Mouse (Mus musculus) Patski (cell line): ENCODE data around the gene Gm42906. TPM values are rescaled to one million over a fixed set of nuclear protein-coding genes. Genes with fewer than 3 reads are reported as not detected.

ENCODE experiments used
- ATAC-seq: fragments of 100-300 bp; one replicate; pipeline ENCODE4 v1.8.0; 2021
- CTCF ChIA-PET: fragments of 350-600 bp; sonication (Branson Sonifier 250); formaldehyde crosslinking; loops from one replicate; lab custom pipeline; 2022; ENCODE audit warnings: inconsistent platforms; lab: Charles Lee
- POLR2A ChIA-PET: fragments of 350-600 bp; sonication (Branson Sonifier 250); formaldehyde crosslinking; loops from one replicate; lab custom pipeline; 2022; ENCODE audit warnings: antibody characterized with exemption, inconsistent platforms; lab: Charles Lee
- DNase-seq: peaks from one replicate; pipeline ENCODE4 v3.0.0-alpha.2; 2011; ENCODE audit warnings: low read depth, low spot score
- H3K27me3 ChIP-seq: fragments of 371-371 bp; one replicate; pipeline ENCODE4 v1.5.1; 2021
- CTCF ChIP-seq: fragments of 100-300 bp; IDR thresholded peaks from one replicate; pipeline ENCODE4 v1.5.1; 2021
- in situ Hi-C: fragments of 300-500 bp; cut with MboI; formaldehyde crosslinking; loops from 3 replicates; pipeline ENCODE4 v1.11.1; 2018; ENCODE audit warnings: low pct_unique_long_range_greater_than_20kb, mixed read lengths
- polyA plus RNA-seq: library from polyadenylated mRNA; unstranded; gene quantifications from one replicate; pipeline ENCODE4 v1.2.3, GENCODE M21; 2021

Gm42906 gene
- polyA plus RNA-seq, 1 experiment from 2014 or later = not detected

- DNase-seq (no peak), ATAC-seq (no peak)
- CTCF ChIA-PET = interaction anchor here (1.0 to 1.9 kb wide), 3 partner anchors 15 to 27 kb away, joined by 3 to 4 read pairs (median 3); no protein-coding TSS in a partner anchor
- POLR2A ChIA-PET = no interaction called here
- no peak for TF ChIP-seq CTCF
- in situ Hi-C loops = no loop called here
- no peaks in the 10 kb centered on the region for H3K27me3 ChIP-seq
Measured at GRCm38 (mm10) chr5:151399918-151400556, 27.9 kb downstream of the Gm42906 start.

- in situ Hi-C loops = no loop called here
- POLR2A ChIA-PET = no interaction called here
Measured at GRCm38 (mm10) chr5:151396119-151396518, 31.8 kb downstream of the Gm42906 start.

GRCm38 (mm10) chr5:151394690-151395089 lies 33.3 kb downstream of the Gm42906 start:
- no peak for TF ChIP-seq CTCF
- ChIA-PET CTCF (interaction anchor here (0.8 to 2.5 kb wide), 7 partner anchors 9 to 292 kb away, joined by 3 to 11 read pairs (median 4); no protein-coding TSS in a partner anchor), POLR2A (interaction anchor here (0.8 kb wide), 1 partner anchor 15 kb away, joined by 3 read pairs; no protein-coding TSS in a partner anchor)
- ATAC-seq (peak; percentile 16), DNase-seq (no peak)
- H3K27me3 ChIP-seq = no peaks in the 10 kb centered on the region
- in situ Hi-C loops = no loop called here

More at GRCm38 (mm10) chr5:151396119-151396518, 31.8 kb downstream of the Gm42906 start:
- ATAC-seq (no peak), DNase-seq (no peak)
- no peak for TF ChIP-seq CTCF
- CTCF ChIA-PET = interaction anchor here (0.8 kb wide), 1 partner anchor 254 kb away, joined by 3 read pairs; no protein-coding TSS in a partner anchor
- no peaks in the 10 kb centered on the region for H3K27me3 ChIP-seq

- CTCF ChIA-PET = interaction anchor here (0.9 to 2.5 kb wide), 6 partner anchors 10 to 293 kb away, joined by 3 to 11 read pairs (median 4); no protein-coding TSS in a partner anchor
- in situ Hi-C loops = no loop called here
- peak; percentile 80 for ATAC-seq
- H3K27me3 ChIP-seq = no peaks in the 10 kb centered on the region
- POLR2A ChIA-PET = interaction anchor here (0.8 kb wide), 1 partner anchor 16 kb away, joined by 3 read pairs; no protein-coding TSS in a partner anchor
- no peak for DNase-seq
- no peak for TF ChIP-seq CTCF
Measured at GRCm38 (mm10) chr5:151393821-151394662, 33.9 kb downstream of the Gm42906 start.

- ChIA-PET POLR2A (interaction anchor here (1.0 kb wide), 1 partner anchor 18 kb away, joined by 3 read pairs; no protein-coding TSS in a partner anchor), CTCF (interaction anchor here (1.0 to 2.3 kb wide), 3 partner anchors 9 to 20 kb away, joined by 4 to 7 read pairs (median 5); no protein-coding TSS in a partner anchor)
- no peak for ATAC-seq
- TF ChIP-seq CTCF = no peak
- no peaks in the 10 kb centered on the region for H3K27me3 ChIP-seq
- DNase-seq = no peak
- in situ Hi-C loops = no loop called here
Measured at GRCm38 (mm10) chr5:151389827-151390226, 38.1 kb downstream of the Gm42906 start.

GRCm38 (mm10) chr5:151379896-151380295 lies 48.1 kb downstream of the Gm42906 start:
- CTCF ChIA-PET = interaction anchor here (1.0 to 2.0 kb wide), 5 partner anchors 8 to 307 kb away, joined by 3 to 9 read pairs (median 5); no protein-coding TSS in a partner anchor
- POLR2A ChIA-PET = no interaction called here
- no peak for DNase-seq
- no peaks in the 10 kb centered on the region for H3K27me3 ChIP-seq
- no peak for TF ChIP-seq CTCF
- in situ Hi-C loops = no loop called here
- no peak for ATAC-seq

GRCm38 (mm10) chr5:151379210-151379609 lies 48.8 kb downstream of the Gm42906 start:
- POLR2A ChIA-PET = no interaction called here
- in situ Hi-C loops = no loop called here
- DNase-seq (no peak), ATAC-seq (no peak)
- CTCF ChIA-PET = interaction anchor here (1.0 to 2.0 kb wide), 5 partner anchors 8 to 308 kb away, joined by 3 to 9 read pairs (median 4); no protein-coding TSS in a partner anchor
- TF ChIP-seq CTCF = no peak
- H3K27me3 ChIP-seq = no peaks in the 10 kb centered on the region

GRCm38 (mm10) chr5:151376931-151377330 lies 51.0 kb downstream of the Gm42906 start:
- DNase-seq = no peak
- in situ Hi-C loops = no loop called here
- ChIA-PET POLR2A (no interaction called here), CTCF (no interaction called here)
- TF ChIP-seq CTCF = no peak
- H3K27me3 ChIP-seq = no peaks in the 10 kb centered on the region
- no peak for ATAC-seq

- ATAC-seq (peak; percentile 72), DNase-seq (no peak)
- no peak for TF ChIP-seq CTCF
- ChIA-PET POLR2A (interaction anchor here (0.7 kb wide), 1 partner anchor 292 kb away, joined by 6 read pairs; no protein-coding TSS in a partner anchor), CTCF (interaction anchor here (0.8 to 1.8 kb wide), 5 partner anchors 11 to 312 kb away, joined by 3 to 7 read pairs (median 3); no protein-coding TSS in a partner anchor)
- in situ Hi-C loops = no loop called here
- H3K27me3 ChIP-seq = no peaks in the 10 kb centered on the region
Measured at GRCm38 (mm10) chr5:151374825-151375224, 53.1 kb downstream of the Gm42906 start.

GRCm38 (mm10) chr5:151371130-151371529 lies 56.8 kb downstream of the Gm42906 start:
- H3K27me3 ChIP-seq = no peaks in the 10 kb centered on the region
- in situ Hi-C loops = no loop called here
- DNase-seq (no peak), ATAC-seq (no peak)
- ChIA-PET POLR2A (interaction anchor here (0.6 to 0.7 kb wide), 3 partner anchors 25 to 332 kb away, joined by 3 read pairs; no protein-coding TSS in a partner anchor), CTCF (interaction anchor here (1.1 to 4.4 kb wide), 8 partner anchors 23 to 317 kb away, joined by 3 to 45 read pairs (median 5); no protein-coding TSS in a partner anchor)
- no peak for TF ChIP-seq CTCF
